In the genomic region with DNA sequence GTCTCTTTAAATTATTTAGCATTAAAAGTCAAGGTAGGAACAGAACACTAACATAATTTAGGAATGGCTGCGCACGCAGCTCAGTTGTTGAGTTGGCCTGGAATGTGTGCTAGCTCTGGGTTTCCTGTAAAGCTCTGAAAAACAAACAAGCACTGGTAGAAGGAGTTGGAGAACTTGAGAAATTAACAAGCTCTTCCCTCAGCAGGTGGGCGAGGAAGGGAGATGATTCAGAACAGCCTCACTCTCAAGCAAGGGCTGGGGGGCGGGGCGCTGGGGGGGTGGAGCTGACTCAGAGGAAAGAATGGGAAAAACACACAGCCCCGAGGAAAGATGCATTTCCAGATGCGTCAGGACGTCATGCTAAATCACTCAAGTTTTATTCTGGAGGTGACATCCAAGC, we compare ENCODE assay signal across 12 mouse cellular contexts. TPM values are rescaled to one million over a fixed set of nuclear protein-coding genes. Genes with fewer than 3 reads are reported as not detected.
DNase-seq lines count a peak whose midpoint lies in the region; ATAC-seq and TF ChIP-seq lines count a peak whose summit lies in the region.
"Had no signal": no experiment of that assay in that cellular context is flagged by ENCODE, and none has a peak within 500 bp of the region (broad histone marks: within the 10 kb centered on the region; RNA-seq: fewer than 3 reads in every experiment).

No protein-coding gene starts in this region.

- no peak for TF ChIP-seq POLR2A in brain, embryonic 14.5 days (IDR thresholded peaks at IDR 0.05; ENCODE audit: borderline replicate concordance, extremely low read depth, insufficient read depth, insufficient read length, poor library complexity, severe bottlenecking)

- no peak for DNase-seq in kidney, adult 9 months
- DNase-seq in Muller cell, postnatal 12 days (ENCODE audit: inconsistent ontology term) = peak; percentile 80
- DNase-seq in brain, embryonic 14.5 days (ENCODE audit: low read depth) = peak; percentile 18
- DNase-seq in thymus, postnatal 10 days (ENCODE audit: low spot score in 2 of 2) = no peak
- DNase-seq in liver, embryonic 11.5 days (ENCODE audit: low spot score) = no peak
- no peak for DNase-seq in layer of hippocampus, adult 2 months (ENCODE audit: low spot score in 2 of 2)

- peak; percentile 39; the same call in 1 of the 2 replicates for ATAC-seq in kidney, embryonic 16.5 days (ENCODE audit: low FRiP score, low TSS enrichment)
- ATAC-seq in limb, embryonic 13.5 days (ENCODE audit: low FRiP score, low read depth) = peak; percentile 33; the same call in 1 of the 2 replicates
- ATAC-seq in liver, embryonic 11.5 days (replicated peaks; ENCODE audit: low FRiP score) = no peak

- 20% methylated on average over 8 of the region's 8 CpGs for WGBS in kidney, embryonic 16.5 days
- WGBS in limb, embryonic 13.5 days = 18% methylated on average over 8 of the region's 8 CpGs
- 34% methylated on average over 8 of the region's 8 CpGs for WGBS in liver, embryonic 11.5 days

- TF ChIP-seq CTCF in brain, embryonic 14.5 days (IDR thresholded peaks at IDR 0.05; ENCODE audit: borderline replicate concordance, extremely low read depth, insufficient read depth, insufficient read length) = no peak
- no peak for TF ChIP-seq CTCF in layer of hippocampus, adult 2 months (conservative IDR thresholded peaks at IDR 0.05)

- peak overlapping the region; percentile 29; the same call in 1 of the 2 replicates for H3K4me2 ChIP-seq in kidney, embryonic 16.5 days (replicated peaks; ENCODE audit: low read depth, low read length)
- H3K4me2 ChIP-seq in limb, embryonic 13.5 days (replicated peaks) = peak overlapping the region; percentile 16; the same call in 1 of the 2 replicates
- H3K4me2 ChIP-seq in liver, embryonic 11.5 days = no peak overlapping the region
- H3K4me2 ChIP-seq: embryonic facial prominence, embryonic 13.5 days had no signal

- H3K4me1 ChIP-seq in kidney, embryonic 16.5 days (ENCODE audit: insufficient read depth, low read length) = peaks cover 11% of the 10 kb centered on the region
- peaks cover 18% of the 10 kb centered on the region for H3K4me1 ChIP-seq in limb, embryonic 13.5 days
- H3K4me1 ChIP-seq in liver, embryonic 11.5 days (replicated peaks; ENCODE audit: control insufficient read depth, insufficient read depth, low read length) = no peaks in the 10 kb centered on the region
- H3K4me1 ChIP-seq: megakaryocyte, embryonic 14.5 days had no signal

- peak overlapping the region; percentile 84; the same call in 1 of the 2 replicates for H3K27ac ChIP-seq in kidney, embryonic 16.5 days (ENCODE audit: low read length)
- H3K27ac ChIP-seq in limb, embryonic 13.5 days = peak overlapping the region; percentile 29; the same call in 1 of the 2 replicates
- H3K27ac ChIP-seq in liver, embryonic 11.5 days (ENCODE audit: low read depth, low read length) = no peak overlapping the region
- no peak overlapping the region for H3K27ac ChIP-seq in layer of hippocampus, adult 2 months
- H3K27ac ChIP-seq: embryonic facial prominence, embryonic 13.5 days had no signal

- no peak overlapping the region for H3K4me3 ChIP-seq in kidney, embryonic 16.5 days (ENCODE audit: low read length)
- no peak overlapping the region for H3K4me3 ChIP-seq in limb, embryonic 13.5 days
- H3K4me3 ChIP-seq in liver, embryonic 11.5 days (ENCODE audit: low read depth, low read length) = no peak overlapping the region
- no peak overlapping the region for H3K4me3 ChIP-seq in layer of hippocampus, adult 2 months
- H3K4me3 ChIP-seq: embryonic facial prominence, embryonic 13.5 days; megakaryocyte, embryonic 14.5 days had no signal

- no peak overlapping the region for H3K9ac ChIP-seq in kidney, embryonic 16.5 days (replicated peaks; ENCODE audit: low read length)
- no peak overlapping the region for H3K9ac ChIP-seq in limb, embryonic 13.5 days
- H3K9ac ChIP-seq in liver, embryonic 11.5 days (ENCODE audit: low read depth, low read length) = no peak overlapping the region
- H3K9ac ChIP-seq: embryonic facial prominence, embryonic 13.5 days had no signal

- no peaks in the 10 kb centered on the region; the same call in 1 of the 2 replicates for H3K9me3 ChIP-seq in kidney, embryonic 16.5 days (ENCODE audit: low read length)
- no peaks in the 10 kb centered on the region for H3K9me3 ChIP-seq in limb, embryonic 13.5 days
- no peaks in the 10 kb centered on the region for H3K9me3 ChIP-seq in liver, embryonic 11.5 days (ENCODE audit: control insufficient read depth, low read length)
- H3K9me3 ChIP-seq: embryonic facial prominence, embryonic 13.5 days; megakaryocyte, embryonic 14.5 days had no signal

- no peaks in the 10 kb centered on the region for H3K36me3 ChIP-seq in kidney, embryonic 16.5 days (ENCODE audit: insufficient read depth, low read length)
- no peaks in the 10 kb centered on the region for H3K36me3 ChIP-seq in limb, embryonic 13.5 days
- no peaks in the 10 kb centered on the region for H3K36me3 ChIP-seq in liver, embryonic 11.5 days (ENCODE audit: control insufficient read depth, insufficient read depth, low read length)
- H3K36me3 ChIP-seq: embryonic facial prominence, embryonic 13.5 days had no signal

- no peaks in the 10 kb centered on the region for H3K27me3 ChIP-seq in kidney, embryonic 16.5 days (ENCODE audit: insufficient read depth, low read length)
- H3K27me3 ChIP-seq in limb, embryonic 13.5 days = no peaks in the 10 kb centered on the region
- H3K27me3 ChIP-seq in liver, embryonic 11.5 days (replicated peaks; ENCODE audit: control insufficient read depth, insufficient read depth, low read length) = no peaks in the 10 kb centered on the region
- H3K27me3 ChIP-seq: embryonic facial prominence, embryonic 13.5 days; megakaryocyte, embryonic 14.5 days had no signal

RNA-seq across cellular contexts. Expression of a gene that starts 8.4 kb away (rescaled TPM):
- not detected in 2 replicates for polyA plus RNA-seq in kidney, embryonic 16.5 days (2015; fragmentation: Nextera tagmentation; extraction: Ambion mirVana)
- polyA plus RNA-seq in brain, embryonic 14.5 days (2012; rRNA removed) = 0.16 TPM in 1 of 2 replicates, not detected in the other
- not detected in 2 replicates for polyA plus RNA-seq in limb, embryonic 13.5 days (2015; fragmentation: Nextera tagmentation; extraction: Ambion mirVana)
- polyA plus RNA-seq in liver, embryonic 11.5 days (2014; fragmentation: Nextera tagmentation; extraction: Ambion mirVana) = not detected in 2 replicates
- total RNA-seq in layer of hippocampus, adult 2 months (2021) = not detected
- total RNA-seq: liver, adult 2 months had no signal
- polyA plus RNA-seq: embryonic facial prominence, embryonic 13.5 days; liver, adult 2 months; urinary bladder, adult 2 months had no signal

RNA-seq across cellular contexts. Expression of a gene that starts 32.4 kb away (rescaled TPM):
- 14.1 and 16.2 TPM in 2 replicates for polyA plus RNA-seq in kidney, embryonic 16.5 days (2015; fragmentation: Nextera tagmentation; extraction: Ambion mirVana)
- 5.5 and 6.1 TPM in 2 replicates for polyA plus RNA-seq in brain, embryonic 14.5 days (2012; rRNA removed)
- polyA plus RNA-seq in limb, embryonic 13.5 days (2015; fragmentation: Nextera tagmentation; extraction: Ambion mirVana) = 15.3 and 19.4 TPM in 2 replicates
- polyA plus RNA-seq in liver, embryonic 11.5 days (2014; fragmentation: Nextera tagmentation; extraction: Ambion mirVana) = 3.4 and 3.9 TPM in 2 replicates
- total RNA-seq in layer of hippocampus, adult 2 months (2021) = 1 to 10 TPM; 4.2 to 4.3 TPM

RNA-seq across cellular contexts. Expression of a gene that starts 43.7 kb away (rescaled TPM):
- polyA plus RNA-seq in kidney, embryonic 16.5 days (2015; fragmentation: Nextera tagmentation; extraction: Ambion mirVana) = 8.8 and 9.2 TPM in 2 replicates
- polyA plus RNA-seq in brain, embryonic 14.5 days (2012; rRNA removed) = 25.4 and 33.5 TPM in 2 replicates
- 12.2 and 14.9 TPM in 2 replicates for polyA plus RNA-seq in limb, embryonic 13.5 days (2015; fragmentation: Nextera tagmentation; extraction: Ambion mirVana)
- polyA plus RNA-seq in liver, embryonic 11.5 days (2014; fragmentation: Nextera tagmentation; extraction: Ambion mirVana) = 1.6 and 2.4 TPM in 2 replicates
- total RNA-seq in layer of hippocampus, adult 2 months (2021) = 10 to 100 TPM; 16.8 to 16.9 TPM

RNA-seq across cellular contexts. Expression of a gene that starts 49.9 kb away (rescaled TPM):
- polyA plus RNA-seq in kidney, embryonic 16.5 days (2015; fragmentation: Nextera tagmentation; extraction: Ambion mirVana) = 63.4 and 73.6 TPM in 2 replicates
- 41.1 and 49.4 TPM in 2 replicates for polyA plus RNA-seq in brain, embryonic 14.5 days (2012; rRNA removed)
- 68.1 and 72.2 TPM in 2 replicates for polyA plus RNA-seq in limb, embryonic 13.5 days (2015; fragmentation: Nextera tagmentation; extraction: Ambion mirVana)
- 34.0 and 39.9 TPM in 2 replicates for polyA plus RNA-seq in liver, embryonic 11.5 days (2014; fragmentation: Nextera tagmentation; extraction: Ambion mirVana)
- 10 to 100 TPM; 63.6 to 67.6 TPM for total RNA-seq in layer of hippocampus, adult 2 months (2021)

Comparison
In these comparisons a context has a peak if more than half of its experiments do, and no peak if none do; other contexts are left out.
1. H3K27ac ChIP-seq: peak in kidney, embryonic 16.5 days (single experiment) and limb, embryonic 13.5 days (single experiment); none in liver, embryonic 11.5 days (single experiment) and layer of hippocampus, adult 2 months (single experiment).
2. DNase-seq: peak in Muller cell, postnatal 12 days (single experiment) and brain, embryonic 14.5 days (single experiment); none in kidney, adult 9 months (single experiment), thymus, postnatal 10 days (0 of 2), liver, embryonic 11.5 days (single experiment) and layer of hippocampus, adult 2 months (0 of 2).